In genomic region chr5:99976334-99976955, GRCm38 (mm10) we compare ENCODE assay signal across 8 mouse cellular contexts. TPM values are rescaled to one million over a fixed set of nuclear protein-coding genes. Genes with fewer than 3 reads are reported as not detected.
DNase-seq lines count a peak whose midpoint lies in the region; ATAC-seq and TF ChIP-seq lines count a peak whose summit lies in the region.

No protein-coding gene starts in this region.

- no peak for TF ChIP-seq EP300 in lung, postnatal 0 days (IDR thresholded peaks at IDR 0.05)

- H3K4me1 ChIP-seq in lung, postnatal 0 days (ENCODE audit: insufficient read depth, low read depth, low read length): peaks cover 4% of the 10 kb centered on the region; the same call in 1 of the 2 replicates
- no peaks in the 10 kb centered on the region for H3K4me1 ChIP-seq in embryonic facial prominence, embryonic 11.5 days (ENCODE audit: control insufficient read depth, insufficient read depth, low read length)
- peaks cover 33% of the 10 kb centered on the region for H3K4me1 ChIP-seq in intestine, embryonic 14.5 days (replicated peaks; ENCODE audit: control insufficient read depth, insufficient read depth, low read length)
- H3K4me1 ChIP-seq in neural tube, embryonic 14.5 days (ENCODE audit: control insufficient read depth, insufficient read depth, low read length): peaks cover 27% of the 10 kb centered on the region

- H3K4me2 ChIP-seq in lung, postnatal 0 days (replicated peaks; ENCODE audit: low read depth, low read length): peak overlapping the region; percentile 72
- H3K4me2 ChIP-seq in embryonic facial prominence, embryonic 11.5 days (ENCODE audit: low read depth, low read length): peak overlapping the region; percentile 69
- peak overlapping the region; percentile 92 for H3K4me2 ChIP-seq in intestine, embryonic 14.5 days (ENCODE audit: low read length)
- peak overlapping the region; percentile 94 for H3K4me2 ChIP-seq in neural tube, embryonic 14.5 days (ENCODE audit: low read depth, low read length)

- H3K4me3 ChIP-seq in lung, postnatal 0 days (ENCODE audit: low read depth, low read length): peak overlapping the region; percentile 84
- H3K4me3 ChIP-seq in embryonic facial prominence, embryonic 11.5 days (ENCODE audit: low read depth, low read length): peak overlapping the region; percentile 84
- peak overlapping the region; percentile 92 for H3K4me3 ChIP-seq in intestine, embryonic 14.5 days (ENCODE audit: low read depth, low read length)
- peak overlapping the region; percentile 81 for H3K4me3 ChIP-seq in neural tube, embryonic 14.5 days (ENCODE audit: low read depth, low read length)

- H3K36me3 ChIP-seq in lung, postnatal 0 days (ENCODE audit: insufficient read depth, low read length): no peaks in the 10 kb centered on the region
- H3K36me3 ChIP-seq in embryonic facial prominence, embryonic 11.5 days (replicated peaks; ENCODE audit: control insufficient read depth, insufficient read depth, low read depth, low read length): no peaks in the 10 kb centered on the region
- peaks cover 17% of the 10 kb centered on the region for H3K36me3 ChIP-seq in intestine, embryonic 14.5 days (ENCODE audit: control insufficient read depth, insufficient read depth, low read length)
- H3K36me3 ChIP-seq in neural tube, embryonic 14.5 days (ENCODE audit: control insufficient read depth, insufficient read depth, low read length): no peaks in the 10 kb centered on the region

- 0 out of 2 replicates have a peak overlapping the region, but pooled peaks have one; percentile 8 for H3K9ac ChIP-seq in lung, postnatal 0 days (replicated peaks; ENCODE audit: low read depth)
- peak overlapping the region; percentile 99 for H3K9ac ChIP-seq in embryonic facial prominence, embryonic 11.5 days (replicated peaks; ENCODE audit: low read length)
- H3K9ac ChIP-seq in intestine, embryonic 14.5 days (ENCODE audit: low read length): peak overlapping the region; percentile 99
- peak overlapping the region; percentile 95; the same call in 1 of the 2 replicates for H3K9ac ChIP-seq in neural tube, embryonic 14.5 days (replicated peaks; ENCODE audit: low read depth, low read length)

- H3K27ac ChIP-seq in lung, postnatal 0 days (ENCODE audit: low read length): no peak overlapping the region
- H3K27ac ChIP-seq in embryonic facial prominence, embryonic 11.5 days (replicated peaks; ENCODE audit: low read depth, low read length): no peak overlapping the region
- H3K27ac ChIP-seq in intestine, embryonic 14.5 days (ENCODE audit: low read depth): no peak overlapping the region
- no peak overlapping the region; the same call in 1 of the 2 replicates for H3K27ac ChIP-seq in neural tube, embryonic 14.5 days (ENCODE audit: low read depth, low read length)

- ATAC-seq in lung, postnatal 0 days: no peak
- ATAC-seq in embryonic facial prominence, embryonic 11.5 days (replicated peaks; ENCODE audit: insufficient number of reproducible peaks, low FRiP score, low TSS enrichment, low read depth): no peak
- ATAC-seq in intestine, embryonic 14.5 days (replicated peaks; ENCODE audit: low FRiP score, low TSS enrichment, low read depth): no peak
- ATAC-seq in neural tube, embryonic 14.5 days (ENCODE audit: low read depth): no peak

- TF ChIP-seq CTCF in lung, postnatal 0 days (IDR thresholded peaks at IDR 0.05): no peak

- no peak for DNase-seq in lung, postnatal 0 days (ENCODE audit: low spot score)
- DNase-seq in lung, postnatal 25 days (ENCODE audit: low spot score): no peak
- peak; percentile 36 for DNase-seq in embryonic facial prominence, embryonic 11.5 days (ENCODE audit: low spot score)
- peak; percentile 52 for DNase-seq in intestine, embryonic 14.5 days (ENCODE audit: low spot score)
- DNase-seq in cerebellum, postnatal 10 days: no peak
- DNase-seq in gastrocnemius, postnatal 10 days: no peak
- DNase-seq in kidney, postnatal 25 days: no peak

- H3K27me3 ChIP-seq in lung, postnatal 0 days (replicated peaks; ENCODE audit: insufficient read depth, low read length): no peaks in the 10 kb centered on the region
- H3K27me3 ChIP-seq in embryonic facial prominence, embryonic 11.5 days (ENCODE audit: control insufficient read depth, insufficient read depth, low read length): no peaks in the 10 kb centered on the region
- no peaks in the 10 kb centered on the region for H3K27me3 ChIP-seq in intestine, embryonic 14.5 days (replicated peaks; ENCODE audit: control insufficient read depth, insufficient read depth, low read length)
- H3K27me3 ChIP-seq in neural tube, embryonic 14.5 days (ENCODE audit: control insufficient read depth, insufficient read depth, low read length): no peaks in the 10 kb centered on the region

- WGBS in lung, postnatal 0 days: 4% methylated on average over 8 of the region's 8 CpGs
- WGBS in embryonic facial prominence, embryonic 11.5 days: 21% methylated on average over 8 of the region's 8 CpGs
- WGBS in intestine, embryonic 14.5 days: 10% methylated on average over 8 of the region's 8 CpGs
- 9% methylated on average over 8 of the region's 8 CpGs for WGBS in neural tube, embryonic 14.5 days

- H3K9me3 ChIP-seq in lung, postnatal 0 days (ENCODE audit: low read length): no peaks in the 10 kb centered on the region
- H3K9me3 ChIP-seq in embryonic facial prominence, embryonic 11.5 days (replicated peaks; ENCODE audit: control insufficient read depth, low read length): no peaks in the 10 kb centered on the region
- no peaks in the 10 kb centered on the region for H3K9me3 ChIP-seq in intestine, embryonic 14.5 days (ENCODE audit: control insufficient read depth, low read length)
- H3K9me3 ChIP-seq in neural tube, embryonic 14.5 days (ENCODE audit: control insufficient read depth, low read length): no peaks in the 10 kb centered on the region

RNA-seq across cellular contexts. Expression of gene Hnrnpd, which starts 2.3 kb away (rescaled TPM):
- 44.0 and 51.4 TPM in 2 replicates for polyA plus RNA-seq in lung, postnatal 0 days (2015; fragmentation: Nextera tagmentation; extraction: Ambion mirVana)
- polyA plus RNA-seq in embryonic facial prominence, embryonic 11.5 days (2014; fragmentation: Nextera tagmentation; extraction: Ambion mirVana): 293 and 315 TPM in 2 replicates
- polyA plus RNA-seq in intestine, embryonic 14.5 days (2014; fragmentation: Nextera tagmentation; extraction: Ambion mirVana): 142 and 148 TPM in 2 replicates
- polyA plus RNA-seq in neural tube, embryonic 14.5 days (2014; fragmentation: Nextera tagmentation; extraction: Ambion mirVana): 96.8 and 116 TPM in 2 replicates
- total RNA-seq in gastrocnemius, postnatal 10 days (2021): 100 to 1,000 TPM; 129 to 153 TPM

RNA-seq across cellular contexts. Expression of gene 4930524J08Rik, which starts 2.4 kb away (rescaled TPM):
- polyA plus RNA-seq in lung, postnatal 0 days (2015; fragmentation: Nextera tagmentation; extraction: Ambion mirVana): 3.0 and 3.4 TPM in 2 replicates
- polyA plus RNA-seq in embryonic facial prominence, embryonic 11.5 days (2014; fragmentation: Nextera tagmentation; extraction: Ambion mirVana): 2.6 and 3.3 TPM in 2 replicates
- polyA plus RNA-seq in intestine, embryonic 14.5 days (2014; fragmentation: Nextera tagmentation; extraction: Ambion mirVana): 1.6 and 3.2 TPM in 2 replicates
- 3.7 and 5.3 TPM in 2 replicates for polyA plus RNA-seq in neural tube, embryonic 14.5 days (2014; fragmentation: Nextera tagmentation; extraction: Ambion mirVana)
- 1 to 10 TPM; 1.1 to 1.2 TPM for total RNA-seq in gastrocnemius, postnatal 10 days (2021)

Comparison
In these comparisons a context has a peak if more than half of its experiments do, and no peak if none do; other contexts are left out.
1. DNase-seq: peak in embryonic facial prominence, embryonic 11.5 days (single experiment) and intestine, embryonic 14.5 days (single experiment); none in lung, postnatal 0 days (single experiment), lung, postnatal 25 days (single experiment), cerebellum, postnatal 10 days (0 of 2), gastrocnemius, postnatal 10 days (single experiment) and kidney, postnatal 25 days (0 of 2).
2. H3K9ac ChIP-seq: peak in every context shown above with its lines; median percentile 99 in embryonic facial prominence, embryonic 11.5 days; 99 in intestine, embryonic 14.5 days; 95 in neural tube, embryonic 14.5 days; 8 in lung, postnatal 0 days.
3. Peak in every context shown above with its lines, with median percentiles within 50 percentile points of each other: H3K4me2 ChIP-seq and H3K4me3 ChIP-seq.